Mouse (Mus musculus) forebrain, embryonic 12.5 days (tissue): ENCODE measurements around the gene Rbm47. TPM values are rescaled to one million over a fixed set of nuclear protein-coding genes. Genes with fewer than 3 reads are reported as not detected.
A peak's percentile ranks its signal among the peaks of the same experiment; 100 is the strongest.

ENCODE experiments used
- ATAC-seq: fragments of 200-750 bp; cut with Nextera tagmentation; 2 replicates; pipeline ENCODE4 v1.8.0; 2017; ENCODE audit warnings: moderate TSS enrichment; ENCODE audit not compliant: low FRiP score
- H3K27ac ChIP-seq: fragments of 300-500 bp; sonication (generic); 2 replicates; pipeline ENCODE4 v1.5.1; 2016; ENCODE audit warnings: mild to moderate bottlenecking
- H3K27me3 ChIP-seq: fragments of 300-500 bp; sonication (generic); 2 replicates; pipeline ENCODE4 v1.6.1; 2016; ENCODE audit warnings: mild to moderate bottlenecking
- H3K36me3 ChIP-seq: fragments of 300-500 bp; sonication (generic); replicated peaks from 2 replicates; pipeline ENCODE4 v1.6.1; 2016; ENCODE audit warnings: mild to moderate bottlenecking
- H3K4me1 ChIP-seq: fragments of 300-500 bp; sonication (generic); 2 replicates; pipeline ENCODE4 v1.6.1; 2016
- H3K4me2 ChIP-seq: fragments of 300-500 bp; sonication (generic); 2 replicates; pipeline ENCODE4 v1.6.1; 2016; ENCODE audit warnings: mild to moderate bottlenecking, moderate library complexity
- H3K4me3 ChIP-seq: fragments of 300-500 bp; sonication (generic); replicated peaks from 2 replicates; pipeline ENCODE4 v1.5.1; 2016; ENCODE audit warnings: mild to moderate bottlenecking
- H3K9ac ChIP-seq: fragments of 300-500 bp; sonication (generic); 2 replicates; pipeline ENCODE4 v1.6.1; 2016; ENCODE audit warnings: mild to moderate bottlenecking
- H3K9me3 ChIP-seq: fragments of 300-500 bp; sonication (generic); 2 replicates; pipeline ENCODE4 v1.6.1; 2016
- WGBS: fragments of 180-500 bp; shearing (Covaris S2); methylation state at CpG from one replicate; pipeline ENCODE4 v1.1.7; 2016; 5-methylcytosine and 5-hydroxymethylcytosine counted together
- polyA plus RNA-seq: library from polyadenylated mRNA; unstranded; fragments of >200 nt; fragmentation: Nextera tagmentation; extraction: Ambion mirVana; gene quantifications from 2 replicates; pipeline ENCODE4 v1.2.1, GENCODE M21; 2016

Gene Rbm47
- polyA plus RNA-seq, 1 experiment from 2014 or later: 6.4 TPM

DNA sequence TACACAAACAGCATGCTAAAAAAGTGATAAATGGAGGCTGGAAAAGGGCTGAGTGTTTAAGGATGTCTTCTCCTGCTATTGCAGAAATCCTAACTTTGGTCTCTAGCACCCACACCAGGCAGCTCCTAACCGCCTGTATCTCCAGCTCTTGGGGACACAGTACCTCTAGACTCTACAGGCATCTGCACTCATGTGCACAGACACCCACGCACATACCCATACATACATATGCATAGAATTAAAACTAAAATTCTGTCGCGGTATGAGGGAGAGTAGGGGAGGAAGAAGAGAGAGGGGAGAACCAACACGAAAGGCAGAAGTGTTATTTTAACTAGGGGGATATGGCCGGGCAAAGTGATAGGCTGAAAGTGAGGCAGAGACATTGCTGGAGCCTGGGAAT, 33.7 kb downstream of the Rbm47 start:
- H3K36me3 ChIP-seq: no peaks in the 10 kb centered on the region
- H3K9ac ChIP-seq: no peak overlapping the region
- 68% methylated on average over 6 of the region's 6 CpGs for WGBS
- H3K27ac ChIP-seq: no peak overlapping the region
- H3K4me1 ChIP-seq: peaks cover 11% of the 10 kb centered on the region
- no peak overlapping the region for H3K4me2 ChIP-seq
- no peaks in the 10 kb centered on the region for H3K9me3 ChIP-seq
- H3K27me3 ChIP-seq: no peaks in the 10 kb centered on the region
- H3K4me3 ChIP-seq: no peak overlapping the region
- no peak for ATAC-seq

DNA sequence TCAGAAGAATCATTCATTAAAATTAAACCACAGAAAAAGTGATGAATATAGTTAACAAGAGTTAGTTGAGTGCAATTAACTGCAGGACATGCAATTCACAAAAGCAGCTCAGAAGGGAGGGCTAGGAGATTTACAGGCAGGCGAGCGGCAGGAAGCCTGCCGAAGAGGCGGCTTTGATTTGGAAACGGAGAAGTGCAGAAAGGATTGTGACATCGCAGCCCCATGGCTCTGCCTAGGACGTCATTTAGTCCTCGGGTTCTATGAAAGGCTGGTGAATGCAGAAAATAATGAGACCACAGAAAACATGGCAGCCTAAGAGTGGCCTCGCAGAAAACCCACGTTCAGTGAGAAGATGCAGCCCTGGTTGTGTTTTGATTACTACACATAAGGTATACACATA, 34.3 kb downstream of the Rbm47 start:
- H3K4me1 ChIP-seq: peaks cover 11% of the 10 kb centered on the region
- no peaks in the 10 kb centered on the region for H3K36me3 ChIP-seq
- ATAC-seq: no peak
- no peaks in the 10 kb centered on the region for H3K9me3 ChIP-seq
- WGBS: 11% methylated on average over 10 of the region's 10 CpGs
- no peak overlapping the region for H3K4me3 ChIP-seq
- H3K27ac ChIP-seq: no peak overlapping the region
- no peak overlapping the region for H3K9ac ChIP-seq
- no peaks in the 10 kb centered on the region for H3K27me3 ChIP-seq
- peak overlapping the region; percentile 17; the same call in 1 of the 2 replicates for H3K4me2 ChIP-seq

DNA sequence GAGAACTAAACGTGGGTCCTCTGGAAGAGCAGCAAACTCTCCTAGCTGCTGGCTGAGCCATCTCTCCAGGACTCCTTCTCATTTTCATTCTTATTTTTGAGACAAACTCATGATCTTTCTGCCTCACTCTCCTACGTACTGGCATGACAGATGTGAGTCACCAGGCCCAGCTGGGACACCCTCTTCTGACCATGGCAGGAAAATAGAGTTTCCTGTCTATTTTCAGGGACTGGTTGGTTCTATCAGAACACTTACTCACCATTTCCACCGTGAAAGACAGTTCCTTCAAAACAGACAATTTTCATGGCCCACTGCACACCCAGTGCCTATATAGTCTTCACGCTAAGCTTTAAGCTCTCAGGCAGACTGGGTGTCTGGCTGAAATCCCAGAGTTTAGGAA, 35.7 kb downstream of the Rbm47 start:
- Histone ChIP-seq H3K4me3 (no peak overlapping the region), H3K27ac (no peak overlapping the region), H3K27me3 (no peaks in the 10 kb centered on the region), H3K4me1 (peaks cover 11% of the 10 kb centered on the region), H3K9me3 (no peaks in the 10 kb centered on the region), H3K36me3 (no peaks in the 10 kb centered on the region), H3K4me2 (no peak overlapping the region), H3K9ac (no peak overlapping the region)
- WGBS: 60% methylated on average over 4 of the region's 4 CpGs
- ATAC-seq: no peak

DNA sequence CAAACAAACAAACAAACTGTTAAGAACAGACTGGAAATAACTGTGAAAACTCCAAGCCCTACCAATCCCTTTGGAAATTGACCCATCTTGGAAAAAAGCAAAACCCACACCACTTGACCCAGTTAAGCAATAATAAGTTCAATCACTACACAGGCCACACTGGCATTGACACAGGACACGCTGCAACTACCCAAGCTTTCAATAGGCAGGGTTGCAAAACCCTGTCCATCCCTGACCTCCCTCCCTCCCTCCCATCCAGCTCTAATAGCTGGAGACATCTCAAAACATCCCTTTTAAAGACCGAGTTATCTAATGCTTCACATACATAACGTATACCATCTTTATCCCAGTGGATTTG, 37.1 kb downstream of the Rbm47 start:
- H3K27me3 ChIP-seq: no peaks in the 10 kb centered on the region
- no peak overlapping the region for H3K4me2 ChIP-seq
- no peaks in the 10 kb centered on the region for H3K36me3 ChIP-seq
- no peak for ATAC-seq
- H3K4me1 ChIP-seq: peaks cover 11% of the 10 kb centered on the region
- 80% methylated on average over 3 of the region's 3 CpGs for WGBS
- no peak overlapping the region for H3K9ac ChIP-seq
- no peaks in the 10 kb centered on the region for H3K9me3 ChIP-seq
- H3K27ac ChIP-seq: no peak overlapping the region
- H3K4me3 ChIP-seq: no peak overlapping the region

DNA sequence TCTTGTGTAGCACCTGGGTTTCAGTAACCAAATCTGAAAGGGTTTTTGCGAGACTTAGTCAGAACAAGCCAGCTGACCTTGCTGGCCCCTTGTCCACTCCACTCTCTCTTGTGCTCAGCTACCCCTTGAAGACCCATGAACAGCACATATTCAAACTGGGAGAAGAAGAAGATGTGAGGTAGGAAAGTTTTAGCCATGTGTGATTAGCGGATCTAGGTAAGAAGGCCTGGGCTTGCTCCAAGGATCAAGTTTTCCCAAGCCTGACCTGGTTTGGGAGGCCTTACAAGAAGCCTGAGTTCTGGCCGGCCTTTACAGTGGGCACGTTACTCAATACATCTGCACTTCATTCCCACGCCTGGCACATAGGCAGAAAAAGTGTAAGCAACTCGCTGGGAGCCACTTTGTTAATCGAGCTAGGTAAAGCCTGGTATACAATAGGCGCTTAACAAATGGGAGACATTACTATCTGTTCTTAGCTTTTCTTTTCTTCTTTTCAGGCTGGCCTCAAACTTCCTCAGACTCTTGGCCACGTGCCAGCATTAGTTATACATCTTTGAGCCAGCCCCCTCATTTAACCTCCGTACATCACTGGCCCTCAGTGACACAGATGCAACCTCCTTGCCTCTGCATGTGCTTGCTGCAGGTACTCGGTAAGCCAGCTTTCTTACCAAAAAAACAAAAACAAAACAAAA, 37.6 kb downstream of the Rbm47 start:
- Histone ChIP-seq H3K9me3 (no peaks in the 10 kb centered on the region), H3K4me1 (peaks cover 11% of the 10 kb centered on the region), H3K27ac (no peak overlapping the region), H3K27me3 (no peaks in the 10 kb centered on the region), H3K4me3 (no peak overlapping the region), H3K4me2 (no peak overlapping the region), H3K9ac (no peak overlapping the region), H3K36me3 (no peaks in the 10 kb centered on the region)
- WGBS: 66% methylated on average over 11 of the region's 11 CpGs
- ATAC-seq: no peak

DNA sequence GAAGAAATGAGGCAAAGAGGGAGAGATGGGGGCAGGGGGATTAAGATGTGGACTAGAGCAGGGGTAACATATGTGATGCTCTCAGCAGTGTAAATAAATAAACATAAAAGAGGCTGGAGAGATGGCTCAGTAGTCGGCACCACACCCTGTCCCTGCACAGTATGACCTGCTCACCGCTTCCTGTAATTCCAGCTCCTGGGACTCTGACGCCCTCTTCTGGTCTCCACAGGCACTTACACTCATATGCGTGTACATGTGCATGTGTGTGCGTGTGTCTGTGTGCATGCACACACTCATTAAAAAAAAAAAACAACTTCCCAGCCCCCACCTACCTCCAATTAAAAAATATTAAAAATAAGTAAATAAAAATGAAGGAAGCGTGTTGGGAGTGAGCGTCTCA, 38.3 kb downstream of the Rbm47 start:
- no peaks in the 10 kb centered on the region for H3K36me3 ChIP-seq
- WGBS: 92% methylated on average over 7 of the region's 7 CpGs
- no peak overlapping the region for H3K4me3 ChIP-seq
- no peak for ATAC-seq
- no peak overlapping the region for H3K4me2 ChIP-seq
- no peak overlapping the region for H3K9ac ChIP-seq
- H3K9me3 ChIP-seq: no peaks in the 10 kb centered on the region
- H3K27me3 ChIP-seq: no peaks in the 10 kb centered on the region
- peaks cover 11% of the 10 kb centered on the region for H3K4me1 ChIP-seq
- no peak overlapping the region for H3K27ac ChIP-seq

DNA sequence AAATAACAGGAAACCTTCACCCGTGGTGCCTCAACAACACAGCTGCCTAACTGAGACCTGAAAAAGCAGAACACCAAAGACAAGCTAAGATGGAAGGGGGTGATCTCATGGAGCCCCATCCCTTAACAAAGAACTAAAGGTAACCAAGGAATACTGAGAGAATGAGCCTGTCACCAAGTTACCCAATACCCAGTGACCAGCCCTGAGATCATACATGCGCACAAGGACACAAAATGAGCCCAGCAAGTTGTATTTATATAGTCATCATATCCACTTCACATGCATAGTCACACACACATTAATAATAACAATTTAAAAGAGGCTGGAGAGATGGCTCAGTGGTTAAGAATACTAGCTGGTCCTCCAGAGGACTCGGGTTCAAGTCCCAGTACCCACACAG, 44.0 kb downstream of the Rbm47 start:
- Histone ChIP-seq H3K9ac (no peak overlapping the region), H3K36me3 (no peaks in the 10 kb centered on the region), H3K9me3 (no peaks in the 10 kb centered on the region), H3K4me2 (no peak overlapping the region), H3K27me3 (no peaks in the 10 kb centered on the region), H3K4me3 (no peak overlapping the region), H3K4me1 (no peaks in the 10 kb centered on the region), H3K27ac (no peak overlapping the region)
- ATAC-seq: no peak
- WGBS: 90% methylated on average over 3 of the region's 3 CpGs

DNA sequence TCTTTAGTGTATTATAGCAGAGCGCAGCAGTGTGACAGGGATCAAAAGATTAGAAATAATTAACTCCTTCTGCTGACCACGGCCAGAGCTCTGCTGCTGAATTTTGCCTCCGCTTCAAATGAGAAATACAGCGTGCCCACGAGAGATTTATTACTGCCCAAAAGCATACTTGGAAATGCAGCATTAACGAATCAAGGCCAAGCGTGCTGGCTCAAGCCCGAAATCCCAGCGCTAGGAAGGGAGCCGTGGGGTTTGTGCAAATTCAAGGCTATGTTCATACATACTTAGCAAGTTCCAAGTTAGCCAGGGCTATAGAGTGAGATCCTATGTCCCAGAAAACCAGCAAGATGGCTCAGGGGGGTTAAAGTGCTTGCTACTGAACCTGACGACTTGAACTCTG, 47.5 kb downstream of the Rbm47 start:
- Histone ChIP-seq H3K27ac (no peak overlapping the region), H3K27me3 (no peaks in the 10 kb centered on the region), H3K4me2 (no peak overlapping the region), H3K4me3 (no peak overlapping the region), H3K36me3 (no peaks in the 10 kb centered on the region), H3K9ac (no peak overlapping the region), H3K4me1 (no peaks in the 10 kb centered on the region), H3K9me3 (no peaks in the 10 kb centered on the region)
- ATAC-seq: no peak
- 85% methylated on average over 11 of the region's 11 CpGs for WGBS

DNA sequence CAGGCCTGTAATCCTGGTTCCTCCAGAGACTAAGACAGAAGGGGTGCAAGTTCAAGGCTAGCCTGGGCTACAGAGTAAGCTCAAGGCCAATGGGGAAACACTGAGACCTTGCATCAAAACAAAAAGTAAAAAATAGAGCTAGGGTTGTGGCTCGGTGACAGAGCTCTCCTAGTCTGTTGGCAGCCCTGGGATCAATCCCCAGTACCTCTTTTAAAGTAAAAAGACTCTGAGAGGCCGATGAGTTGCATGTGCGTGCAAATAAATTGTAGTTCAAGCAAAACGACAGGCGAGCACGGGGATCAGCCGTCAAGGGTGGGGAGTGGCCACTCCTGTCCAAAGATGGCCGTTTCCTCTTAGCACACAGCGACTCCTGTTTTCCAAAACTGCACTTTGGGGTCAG, 48.0 kb downstream of the Rbm47 start:
- Histone ChIP-seq H3K4me3 (no peak overlapping the region), H3K4me2 (no peak overlapping the region), H3K9me3 (no peaks in the 10 kb centered on the region), H3K4me1 (no peaks in the 10 kb centered on the region), H3K36me3 (no peaks in the 10 kb centered on the region), H3K9ac (no peak overlapping the region), H3K27ac (no peak overlapping the region), H3K27me3 (no peaks in the 10 kb centered on the region)
- 85% methylated on average over 9 of the region's 9 CpGs for WGBS
- ATAC-seq: no peak

DNA sequence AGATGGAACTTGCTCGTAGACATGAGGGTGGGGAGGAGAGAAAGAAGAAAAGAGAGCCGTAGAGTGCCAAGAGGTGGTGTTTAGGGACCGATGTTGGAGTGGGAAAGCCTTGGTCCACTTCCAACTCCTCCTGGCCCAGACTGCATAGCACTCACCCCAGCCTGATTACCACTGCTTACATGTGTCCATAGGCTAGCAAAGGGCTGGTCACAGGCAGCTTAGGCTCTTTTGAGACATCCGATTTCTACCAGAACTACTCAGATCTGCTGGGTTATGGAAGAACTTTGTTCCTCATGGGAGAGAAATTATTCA, 48.9 kb downstream of the Rbm47 start:
- Histone ChIP-seq H3K27me3 (no peaks in the 10 kb centered on the region), H3K4me3 (no peak overlapping the region), H3K4me2 (no peak overlapping the region), H3K9me3 (no peaks in the 10 kb centered on the region), H3K36me3 (no peaks in the 10 kb centered on the region), H3K4me1 (no peaks in the 10 kb centered on the region), H3K27ac (no peak overlapping the region), H3K9ac (no peak overlapping the region)
- ATAC-seq: no peak
- 92% methylated on average over 4 of the region's 4 CpGs for WGBS

DNA sequence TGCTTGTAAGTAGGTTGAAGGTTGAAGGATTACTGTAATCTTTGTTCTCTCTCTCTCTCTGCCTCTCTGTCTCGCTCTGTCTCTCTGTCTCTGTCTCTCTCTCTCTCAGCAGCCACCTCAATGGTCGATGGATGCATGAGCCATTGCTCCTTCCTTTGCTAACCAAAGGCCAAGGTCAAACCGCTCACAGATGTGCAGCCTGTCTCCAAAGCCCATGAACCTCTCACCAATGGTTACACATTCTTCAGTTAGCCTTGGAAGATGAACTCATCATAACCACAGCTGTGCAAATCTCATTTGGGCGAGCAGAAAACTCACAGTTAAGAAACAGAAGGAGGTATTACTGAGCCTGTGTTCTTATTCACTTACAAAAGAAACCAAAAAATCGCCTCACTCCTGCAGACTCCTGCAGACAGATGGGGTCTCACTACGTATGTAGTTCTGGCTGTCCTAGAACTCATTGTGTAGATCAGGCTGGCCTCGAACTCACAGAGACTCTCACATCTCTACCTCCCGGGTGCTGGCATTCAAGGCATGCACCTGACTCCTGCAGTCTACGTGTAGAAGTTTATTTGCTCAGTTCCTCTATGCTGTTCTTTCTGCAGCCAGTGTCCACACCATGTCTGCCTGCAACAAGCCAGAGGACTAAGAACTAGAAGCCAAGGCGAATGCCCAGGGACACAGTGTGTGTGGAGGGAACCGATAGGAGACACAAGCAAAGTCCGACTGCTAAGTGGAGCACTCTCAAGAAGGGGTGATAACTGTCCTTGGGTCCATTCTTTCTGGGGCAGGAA, 49.4 kb downstream of the Rbm47 start:
- no peak overlapping the region for H3K4me2 ChIP-seq
- WGBS: 89% methylated on average over 12 of the region's 12 CpGs
- ATAC-seq: no peak
- H3K27ac ChIP-seq: no peak overlapping the region
- no peak overlapping the region for H3K4me3 ChIP-seq
- H3K27me3 ChIP-seq: no peaks in the 10 kb centered on the region
- no peak overlapping the region for H3K9ac ChIP-seq
- no peaks in the 10 kb centered on the region for H3K9me3 ChIP-seq
- no peaks in the 10 kb centered on the region for H3K36me3 ChIP-seq
- H3K4me1 ChIP-seq: no peaks in the 10 kb centered on the region

DNA sequence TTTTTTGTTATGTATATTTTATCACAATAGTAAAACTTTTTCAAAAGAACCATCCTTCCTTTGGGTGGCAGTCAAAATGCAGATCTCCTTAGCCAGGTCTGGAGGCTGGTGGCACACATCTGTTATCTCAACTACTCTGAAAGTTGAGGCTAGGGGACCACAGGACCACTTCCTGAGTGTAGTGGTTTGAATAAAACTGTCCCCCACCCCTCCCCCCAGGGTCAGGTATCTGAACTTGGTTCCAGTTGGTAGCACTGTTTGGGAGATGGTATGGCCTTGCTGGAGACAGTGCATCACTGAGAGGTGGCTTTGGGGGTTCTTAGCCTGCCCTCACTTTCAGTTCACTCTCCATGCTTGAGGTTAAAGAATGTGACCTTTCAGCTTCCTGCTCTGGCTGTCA, 51.7 kb downstream of the Rbm47 start:
- no peaks in the 10 kb centered on the region for H3K36me3 ChIP-seq
- no peaks in the 10 kb centered on the region for H3K4me1 ChIP-seq
- no peak overlapping the region for H3K27ac ChIP-seq
- H3K4me3 ChIP-seq: no peak overlapping the region
- no peak for ATAC-seq
- H3K4me2 ChIP-seq: no peak overlapping the region
- no peak overlapping the region for H3K9ac ChIP-seq
- H3K9me3 ChIP-seq: no peaks in the 10 kb centered on the region
- H3K27me3 ChIP-seq: no peaks in the 10 kb centered on the region

DNA sequence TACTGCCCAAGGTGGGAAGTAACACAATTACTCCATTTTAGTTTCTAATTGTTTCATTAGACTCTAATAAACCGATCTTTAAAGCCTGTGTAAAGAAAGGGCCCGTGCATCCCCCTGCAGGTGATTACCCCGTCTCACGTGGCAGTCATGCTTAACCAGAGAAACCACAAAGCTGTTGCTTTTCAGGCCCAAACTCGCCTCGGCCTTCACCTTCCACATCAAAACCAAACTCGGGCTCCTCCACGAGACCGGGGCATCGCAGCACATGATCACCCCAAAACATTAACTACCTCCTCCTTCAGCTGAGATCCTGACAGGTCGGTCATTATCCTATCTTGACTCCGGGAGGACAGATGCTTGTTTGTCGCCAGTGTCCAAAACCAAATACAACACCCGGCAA, 58.2 kb downstream of the Rbm47 start:
- H3K4me1 ChIP-seq: no peaks in the 10 kb centered on the region
- H3K27ac ChIP-seq: no peak overlapping the region
- H3K4me3 ChIP-seq: no peak overlapping the region
- H3K4me2 ChIP-seq: no peak overlapping the region
- H3K36me3 ChIP-seq: no peaks in the 10 kb centered on the region
- no peaks in the 10 kb centered on the region for H3K27me3 ChIP-seq
- H3K9me3 ChIP-seq: no peaks in the 10 kb centered on the region
- ATAC-seq: no peak
- 73% methylated on average over 14 of the region's 14 CpGs for WGBS
- H3K9ac ChIP-seq: no peak overlapping the region
